Mouse (Mus musculus) cerebellum, adult 11 months (tissue): Measurements from ENCODE around the gene Utp18.

Experiments
- DNase-seq: peaks from one replicate; pipeline ENCODE4 v3.0.0; 2022

The Utp18 gene

DNA sequence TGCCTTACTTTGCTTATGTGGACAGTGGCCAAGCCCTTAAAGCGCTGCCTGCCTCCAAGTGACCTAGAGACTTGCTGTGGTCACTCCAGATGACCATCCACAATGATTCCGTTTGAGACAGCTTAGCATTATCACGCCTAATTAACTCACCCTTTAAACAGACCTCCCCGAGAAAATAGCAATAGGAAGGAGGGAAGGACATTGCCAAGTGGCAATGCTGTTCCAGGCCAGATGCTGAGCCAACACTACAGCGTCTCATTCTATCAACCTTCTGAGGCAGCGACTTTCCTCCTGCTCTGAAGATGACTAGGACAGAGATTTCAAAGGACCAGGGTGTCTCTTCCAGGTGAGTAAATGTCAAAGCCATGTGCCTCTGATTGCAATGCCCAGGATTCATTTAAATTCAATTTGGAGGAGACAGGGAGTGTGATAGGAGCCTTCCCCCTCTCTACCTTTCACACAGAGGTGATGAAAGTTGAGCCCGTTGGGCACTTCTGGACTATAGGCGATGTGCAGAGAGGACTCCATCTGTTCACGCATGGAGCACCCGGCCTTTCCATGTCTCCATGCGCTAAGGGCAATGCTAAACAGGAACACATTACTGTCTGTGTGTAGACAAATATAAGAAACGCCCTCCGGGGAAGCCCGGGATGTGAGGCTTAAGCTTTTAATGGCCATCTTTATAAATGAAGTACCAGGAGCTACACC lies 56.8 kb downstream of the Utp18 start:
- DNase-seq: no peak

GRCm38 (mm10) chr11:93822261-93822660 lies 63.3 kb downstream of the Utp18 start:
- DNase-seq: no peak

GRCm38 (mm10) chr11:93821533-93821932 lies 64.0 kb downstream of the Utp18 start:
- DNase-seq: no peak

DNA sequence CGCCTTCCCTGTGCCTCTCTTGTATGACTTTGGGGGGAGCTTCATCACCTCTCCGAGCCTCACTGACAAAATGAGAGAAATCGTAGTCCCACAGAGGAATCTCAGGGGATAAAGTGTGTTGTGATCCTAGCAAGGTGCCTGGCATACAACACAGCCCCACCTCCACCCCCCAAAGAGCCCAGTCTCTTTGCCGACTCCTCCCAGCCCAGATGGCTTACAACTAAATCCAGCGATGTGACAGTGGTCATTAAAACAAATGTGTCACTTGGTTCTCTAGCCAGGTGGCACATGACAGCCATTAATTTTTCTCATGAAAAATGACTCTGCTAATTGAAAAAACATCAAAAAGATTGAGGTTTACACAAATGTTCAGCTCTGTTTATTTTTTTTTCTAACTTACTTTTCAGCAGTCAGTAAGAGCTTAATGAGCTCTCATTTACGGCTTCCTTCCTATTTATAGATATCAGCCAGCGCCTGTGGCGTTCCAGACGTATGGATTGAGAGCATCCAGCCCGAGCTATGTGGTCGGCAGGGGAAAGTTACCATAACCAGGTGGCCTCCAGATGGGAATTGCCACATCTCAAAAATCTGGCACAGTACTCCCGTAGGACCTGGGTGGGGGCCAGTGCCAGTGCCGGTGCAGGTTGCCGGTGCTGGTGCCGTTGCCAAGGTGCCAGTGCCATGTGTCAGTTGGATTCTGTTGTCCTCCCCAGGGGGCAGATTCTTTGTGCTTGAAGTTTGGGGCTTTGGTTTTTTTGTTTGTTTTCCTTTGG lies 67.4 kb downstream of the Utp18 start:
- peak; percentile 89 for DNase-seq

DNA sequence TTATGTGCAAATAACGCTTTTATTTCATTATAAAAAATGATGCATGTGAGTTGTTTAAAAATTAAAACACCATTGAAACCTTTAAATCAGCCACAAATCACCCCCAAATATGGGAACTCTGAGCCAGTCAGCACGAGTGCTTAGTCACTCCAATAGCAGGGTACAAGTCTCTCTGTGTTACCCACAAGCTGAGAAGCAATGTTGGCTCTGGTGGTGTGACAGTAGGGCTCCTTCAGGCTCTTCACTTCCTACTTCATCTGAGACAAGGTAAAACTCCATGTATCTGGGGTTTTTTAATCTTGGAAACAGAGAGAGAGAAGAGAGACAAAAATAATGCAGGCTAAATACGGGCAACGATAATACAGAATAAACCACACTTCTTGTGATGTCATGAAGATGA lies 72.6 kb downstream of the Utp18 start:
- no peak for DNase-seq

DNA sequence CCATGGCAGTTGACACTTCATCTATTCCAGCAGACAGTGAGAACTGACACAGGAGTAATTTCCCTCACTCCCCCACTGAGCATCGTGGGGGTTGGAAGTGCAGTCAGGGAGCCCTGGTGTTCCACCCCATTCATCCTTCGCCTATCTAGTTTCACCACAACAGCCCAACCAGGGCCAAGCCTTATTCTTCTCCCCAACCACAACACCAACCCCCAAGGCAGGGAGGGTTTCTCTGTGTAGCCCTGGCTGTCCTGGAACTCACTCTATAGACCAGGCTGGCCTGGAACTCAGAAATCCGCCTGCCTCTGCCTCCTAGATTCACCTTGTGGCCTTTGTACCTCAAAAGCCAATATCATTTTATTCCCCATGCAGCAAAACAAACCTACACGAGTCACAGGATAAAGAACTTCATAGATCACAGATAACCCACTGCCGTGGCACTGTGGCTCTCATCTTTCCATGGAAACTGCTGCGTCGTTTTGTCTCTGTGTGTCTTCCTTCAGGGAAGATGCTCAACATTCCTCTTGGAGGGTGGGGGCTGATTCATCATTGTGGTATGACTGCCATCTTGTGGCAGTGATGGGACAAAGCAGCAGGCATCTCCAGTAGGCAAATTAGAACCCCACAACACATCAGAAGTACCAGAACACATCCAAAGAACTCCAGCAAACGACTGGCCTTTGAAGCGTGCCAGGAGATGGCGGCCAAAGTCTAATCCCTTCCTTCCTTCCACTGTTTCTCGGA lies 73.3 kb downstream of the Utp18 start:
- peak; percentile 72 for DNase-seq
